Mouse (Mus musculus): ENCODE measurements around the gene Raver1. TPM values are rescaled to one million over a fixed set of nuclear protein-coding genes. Genes with fewer than 3 reads are reported as not detected.

Gene Raver1
- total RNA-seq, 2 experiments from 2014 or later = 13.8 to 17.9 TPM

DNA sequence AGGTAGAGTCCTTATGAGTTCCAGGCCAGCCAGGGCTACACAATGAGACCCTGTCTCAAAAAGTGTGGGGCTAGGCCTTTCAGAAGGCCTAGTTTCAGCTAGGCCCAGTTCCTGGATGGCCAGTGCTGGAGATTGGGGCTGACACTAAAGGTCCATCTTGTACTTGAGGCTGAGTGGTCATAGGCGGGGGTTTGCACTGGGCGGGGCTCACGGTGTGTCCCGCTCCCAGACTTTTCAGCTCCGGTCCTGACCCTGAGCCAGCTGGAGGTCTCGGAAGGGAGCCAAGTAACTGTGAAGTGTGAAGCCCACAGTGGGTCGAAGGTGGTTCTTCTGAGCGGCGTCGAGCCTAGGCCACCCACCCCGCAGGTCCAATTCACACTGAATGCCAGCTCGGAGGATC, 65.0 kb downstream of the Raver1 start:
- no peak for DNase-seq

DNA sequence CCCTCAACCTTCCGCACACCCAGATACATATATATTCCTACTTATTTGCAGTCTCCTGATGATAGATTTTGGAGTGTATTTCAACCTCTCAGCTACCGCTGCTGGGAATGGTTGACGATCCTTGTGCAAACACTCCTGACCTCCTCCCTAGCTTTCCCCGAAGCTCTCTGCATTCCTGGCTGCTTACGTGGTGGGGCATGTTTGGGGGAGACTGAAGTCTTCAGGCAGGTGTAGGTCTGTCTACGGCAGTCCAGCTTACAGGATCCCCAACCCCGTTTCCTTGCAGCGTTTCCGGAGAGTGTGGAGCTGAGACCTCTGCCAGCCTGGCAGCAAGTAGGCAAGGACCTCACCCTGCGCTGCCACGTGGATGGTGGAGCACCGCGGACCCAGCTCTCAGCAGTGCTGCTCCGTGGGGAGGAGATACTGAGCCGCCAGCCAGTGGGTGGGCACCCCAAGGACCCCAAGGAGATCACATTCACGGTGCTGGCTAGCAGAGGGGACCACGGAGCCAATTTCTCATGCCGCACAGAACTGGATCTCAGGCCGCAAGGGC, 66.5 kb downstream of the Raver1 start:
- DNase-seq = no peak
- intact Hi-C loops (cut with DNase I) = no loop called here

More for the DNA sequence above, 65.0 kb downstream of the Raver1 start:
- intact Hi-C loops (cut with DNase I) = no loop called here

Small RNAs within 50 kb of the gene (microRNA-seq; reads per million reads assigned to microRNA genes)
- gene Mir1900 (0 reads per million in 2 experiments), gene Mir7082 (0 to 0.36 reads per million in 2 experiments)

Other genes with a start within 250 kb of the Raver1 start
- gene A230050P20Rik, start 223.4 kb downstream of the Raver1 start, total RNA-seq (2021) = 1 to 10 TPM; 1.7 TPM
- 1 to 10 TPM; 3.8 to 5.2 TPM for gene Angptl6, start 212.3 kb downstream of the Raver1 start, total RNA-seq (2021)
- 1 to 10 TPM; 6.1 to 8.7 TPM for gene Ppan, start 203.8 kb downstream of the Raver1 start, total RNA-seq (2021)
- 10 to 100 TPM; 88.8 to 96.0 TPM for gene Eif3g, start 193.4 kb downstream of the Raver1 start, total RNA-seq (2021)
- 1 to 10 TPM; 6.0 to 7.7 TPM for gene Dnmt1, start 132.1 kb downstream of the Raver1 start, total RNA-seq (2021)
- gene S1pr2, start 115.2 kb downstream of the Raver1 start, total RNA-seq (2021) = 1 to 10 TPM; 1.5 to 1.6 TPM
- 10 to 100 TPM; 58.5 to 58.7 TPM for gene Mrpl4, start 89.3 kb downstream of the Raver1 start, total RNA-seq (2021)
- gene Icam1, start 76.0 kb downstream of the Raver1 start, total RNA-seq (2021) = 1 to 10 TPM; 1.9 to 2.1 TPM
- gene Icam4, start 62.6 kb downstream of the Raver1 start, total RNA-seq (2021) = 1 to 10 TPM; 1.2 to 1.7 TPM
- not detected for gene Icam5, start 59.9 kb downstream of the Raver1 start, total RNA-seq (2021)
- gene Zglp1, start 24.9 kb downstream of the Raver1 start, total RNA-seq (2021) = not detected
- under 1 TPM in 1 of 2 experiments, not detected in 1; 0.17 TPM for gene Gm49373, start 18.9 kb downstream of the Raver1 start, total RNA-seq (2021)
- 10 to 100 TPM; 37.5 to 40.4 TPM for gene Fdx1l, start 18.4 kb downstream of the Raver1 start, total RNA-seq (2021)
- gene Gm38431, start within 50 bp of the Raver1 start, total RNA-seq (2021) = 1 to 10 TPM; 1.6 TPM
- 1 to 10 TPM; 4.2 to 4.4 TPM for gene Tyk2, start 39.2 kb upstream of the Raver1 start, total RNA-seq (2021)
- 100 to 1,000 TPM; 123 to 126 TPM for gene Cdc37, start 58.0 kb upstream of the Raver1 start, total RNA-seq (2021)
- gene Pde4a, start 73.7 kb upstream of the Raver1 start, total RNA-seq (2021) = 10 to 100 TPM; 42.2 to 53.9 TPM
- 10 to 100 TPM; 56.5 to 58.3 TPM for gene Keap1, start 147.4 kb upstream of the Raver1 start, total RNA-seq (2021)
- gene S1pr5, start 156.4 kb upstream of the Raver1 start, total RNA-seq (2021) = under 1 TPM in 1 of 2 experiments, not detected in 1; 0.12 TPM
- 10 to 100 TPM; 62.0 to 65.7 TPM for gene Atg4d, start 173.3 kb upstream of the Raver1 start, total RNA-seq (2021)
- 10 to 100 TPM in 1 of 2 experiments, 1 to 10 TPM in 1; 9.1 to 11.6 TPM for gene Kri1, start 196.0 kb upstream of the Raver1 start, total RNA-seq (2021)
- gene Cdkn2d, start 199.4 kb upstream of the Raver1 start, total RNA-seq (2021) = 10 to 100 TPM in 1 of 2 experiments, 1 to 10 TPM in 1; 8.4 to 10.1 TPM
- not detected for gene Ap1m2, start 220.3 kb upstream of the Raver1 start, total RNA-seq (2021)
- gene Slc44a2, start 228.7 kb upstream of the Raver1 start, total RNA-seq (2021) = 100 to 1,000 TPM; 135 to 148 TPM

Measured in gastrocnemius, postnatal 36 days (tissue).